Mouse (Mus musculus): Measurements from ENCODE around the gene Unc5b. TPM values are rescaled to one million over a fixed set of nuclear protein-coding genes. Genes with fewer than 3 reads are reported as not detected.

Gene Unc5b
- polyA plus RNA-seq, 1 experiment from 2014 or later, result 8.3 TPM

- Histone ChIP-seq H3K9ac (peak overlapping the region; percentile 19; the same call in 1 of the 2 replicates), H3K4me2 (replicated peaks) (peak overlapping the region; percentile 40), H3K4me1 (peaks cover 75% of the 10 kb centered on the region), H3K36me3 (no peaks in the 10 kb centered on the region), H3K27ac (peak overlapping the region; percentile 87), H3K4me3 (no peak overlapping the region), H3K27me3 (no peaks in the 10 kb centered on the region), H3K9me3 (no peaks in the 10 kb centered on the region)
- WGBS, result 12% methylated on average over 11 of the region's 11 CpGs
- ATAC-seq (ENCODE audit: low FRiP score, low read depth), result peak; percentile 76
These were observed 37.0 kb downstream of the Unc5b start for GRCm38 (mm10) chr10:60794374-60794773.

- ATAC-seq (ENCODE audit: low FRiP score, low read depth), result no peak
- 32% methylated on average over 11 of the region's 11 CpGs for WGBS
- Histone ChIP-seq H3K9me3 (no peaks in the 10 kb centered on the region), H3K27ac (0 out of 2 replicates have a peak overlapping the region, but pooled peaks have one; percentile 33), H3K4me2 (replicated peaks) (no peak overlapping the region), H3K27me3 (no peaks in the 10 kb centered on the region), H3K9ac (no peak overlapping the region; the same call in 1 of the 2 replicates), H3K4me1 (peaks cover 60% of the 10 kb centered on the region), H3K4me3 (no peak overlapping the region), H3K36me3 (no peaks in the 10 kb centered on the region)
These were observed 38.5 kb downstream of the Unc5b start for GRCm38 (mm10) chr10:60792841-60793240.

DNA sequence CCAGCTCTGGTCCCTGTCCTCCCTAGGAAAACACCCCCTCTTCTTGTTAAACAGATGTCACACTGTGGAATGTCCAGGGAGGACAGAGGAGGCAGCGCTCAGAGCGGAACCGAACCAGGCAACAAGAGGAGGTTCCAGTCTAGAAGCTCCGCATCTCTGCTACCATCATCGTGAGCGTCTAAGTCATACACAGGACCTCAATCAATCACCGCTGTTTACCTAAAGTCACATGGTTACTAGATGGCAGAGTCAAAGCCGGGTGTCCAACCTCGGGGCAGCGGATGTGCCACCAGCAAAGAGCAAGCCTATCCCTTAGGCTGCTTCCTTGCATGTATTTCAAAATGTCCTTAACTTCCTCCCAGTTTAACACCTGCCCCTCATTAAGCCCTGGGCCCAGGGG, 39.0 kb downstream of the Unc5b start:
- no peak for ATAC-seq (ENCODE audit: low FRiP score, low read depth)
- Histone ChIP-seq H3K36me3 (no peaks in the 10 kb centered on the region), H3K27me3 (no peaks in the 10 kb centered on the region), H3K4me1 (peaks cover 58% of the 10 kb centered on the region), H3K4me3 (no peak overlapping the region), H3K9ac (no peak overlapping the region), H3K27ac (no peak overlapping the region), H3K4me2 (replicated peaks) (no peak overlapping the region), H3K9me3 (no peaks in the 10 kb centered on the region)
- 32% methylated on average over 10 of the region's 10 CpGs for WGBS

DNA sequence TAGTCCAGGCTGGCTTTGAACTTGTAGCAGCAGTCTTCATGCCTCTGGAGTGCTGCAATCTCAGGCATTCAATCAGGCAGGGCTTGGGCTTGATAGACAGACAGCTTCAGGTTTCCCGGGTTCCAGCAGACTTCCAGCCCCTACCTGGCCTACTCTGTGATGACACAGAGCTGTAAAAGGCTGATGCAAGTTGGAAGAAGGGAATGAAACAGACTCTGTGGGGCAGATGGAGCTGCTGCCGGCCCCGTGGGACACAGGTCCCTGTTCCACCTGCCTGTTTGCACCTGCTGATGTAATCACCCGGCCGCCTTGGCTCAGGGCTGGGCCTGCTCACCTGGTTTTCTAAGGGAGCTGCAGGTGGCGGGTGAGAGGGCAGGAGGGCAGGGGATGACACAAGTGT, 40.5 kb downstream of the Unc5b start:
- 76% methylated on average over 6 of the region's 6 CpGs for WGBS

GRCm38 (mm10) chr10:60787303-60788074, 43.9 kb downstream of the Unc5b start:
- H3K4me3 ChIP-seq, result no peak overlapping the region
- 0 out of 2 replicates have a peak overlapping the region, but pooled peaks have one; percentile 20 for H3K9ac ChIP-seq
- H3K4me1 ChIP-seq, result peaks cover 20% of the 10 kb centered on the region
- WGBS, result 84% methylated on average over 16 of the region's 16 CpGs
- no peaks in the 10 kb centered on the region for H3K36me3 ChIP-seq
- ATAC-seq (ENCODE audit: low FRiP score, low read depth), result no peak
- no peaks in the 10 kb centered on the region for H3K27me3 ChIP-seq
- no peaks in the 10 kb centered on the region for H3K9me3 ChIP-seq
- H3K27ac ChIP-seq, result no peak overlapping the region
- no peak overlapping the region for H3K4me2 ChIP-seq (replicated peaks)

More for the DNA sequence above, 40.5 kb downstream of the Unc5b start:
- ATAC-seq (ENCODE audit: low FRiP score, low read depth), result no peak
- no peak overlapping the region for H3K4me3 ChIP-seq
- no peaks in the 10 kb centered on the region for H3K36me3 ChIP-seq
- H3K27ac ChIP-seq, result no peak overlapping the region
- no peaks in the 10 kb centered on the region for H3K9me3 ChIP-seq
- H3K9ac ChIP-seq, result no peak overlapping the region
- no peak overlapping the region for H3K4me2 ChIP-seq (replicated peaks)
- peaks cover 44% of the 10 kb centered on the region for H3K4me1 ChIP-seq
- H3K27me3 ChIP-seq, result no peaks in the 10 kb centered on the region

- Histone ChIP-seq H3K4me1 (peaks cover 16% of the 10 kb centered on the region), H3K4me3 (no peak overlapping the region), H3K9me3 (no peaks in the 10 kb centered on the region), H3K27ac (no peak overlapping the region), H3K4me2 (replicated peaks) (no peak overlapping the region), H3K36me3 (peaks cover 1% of the 10 kb centered on the region; the same call in 1 of the 2 replicates), H3K9ac (no peak overlapping the region), H3K27me3 (no peaks in the 10 kb centered on the region)
- 43% methylated on average over 2 of the region's 2 CpGs for WGBS
- ATAC-seq (ENCODE audit: low FRiP score, low read depth), result no peak
These were observed 47.8 kb downstream of the Unc5b start for GRCm38 (mm10) chr10:60783608-60784007.

DNA sequence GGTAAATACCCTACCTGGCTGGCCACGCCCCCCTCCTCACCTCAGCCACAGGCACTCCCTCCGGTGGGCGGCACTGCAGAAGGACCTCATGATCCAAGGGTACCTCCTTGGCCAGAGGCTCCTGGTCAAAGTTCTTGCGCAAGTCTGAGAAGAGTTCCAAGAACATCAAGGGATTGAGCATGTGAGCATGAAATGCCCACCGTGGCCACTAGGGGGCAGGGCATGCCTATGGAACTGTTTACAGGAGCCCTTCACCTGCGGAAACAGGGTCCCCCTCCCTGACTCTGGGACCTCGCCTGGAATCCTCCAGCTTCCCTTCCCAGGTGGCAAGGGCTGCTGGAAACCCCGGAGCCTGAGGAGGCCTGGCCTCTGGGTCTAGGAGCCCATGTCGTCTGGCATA, 51.8 kb downstream of the Unc5b start:
- peaks cover 25% of the 10 kb centered on the region for H3K36me3 ChIP-seq
- no peak overlapping the region for H3K4me3 ChIP-seq
- H3K9me3 ChIP-seq, result no peaks in the 10 kb centered on the region
- no peaks in the 10 kb centered on the region for H3K27me3 ChIP-seq
- peaks cover 16% of the 10 kb centered on the region for H3K4me1 ChIP-seq
- H3K4me2 ChIP-seq (replicated peaks), result peak overlapping the region; percentile 38
- 14% methylated on average over 9 of the region's 9 CpGs for WGBS
- no peak overlapping the region for H3K27ac ChIP-seq
- H3K9ac ChIP-seq, result 0 out of 2 replicates have a peak overlapping the region, but pooled peaks have one; percentile 13
- peak; percentile 60 for ATAC-seq (ENCODE audit: low FRiP score, low read depth)

DNA sequence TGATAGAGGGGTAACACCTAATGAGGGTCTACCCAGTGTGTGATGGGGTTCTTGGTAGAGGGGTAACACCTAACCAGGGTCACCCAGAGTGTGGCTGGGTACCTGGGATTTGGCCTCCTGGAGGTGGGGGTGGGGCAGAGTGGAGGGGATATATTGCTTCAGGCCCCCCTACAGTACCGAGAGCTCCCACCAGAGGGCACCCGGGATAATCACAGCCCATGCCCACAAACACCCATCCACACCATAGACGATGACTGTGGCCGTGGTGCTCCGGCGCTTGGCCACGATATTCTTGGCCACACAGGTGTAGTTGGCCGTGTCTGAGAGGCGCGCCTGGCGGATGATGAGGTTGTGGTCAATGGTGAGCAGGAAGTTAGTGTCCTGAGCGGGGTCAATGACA, 52.8 kb downstream of the Unc5b start:
- no peak for ATAC-seq (ENCODE audit: low FRiP score, low read depth)
- WGBS, result 76% methylated on average over 12 of the region's 12 CpGs
- H3K27ac ChIP-seq, result no peak overlapping the region
- no peak overlapping the region for H3K4me3 ChIP-seq
- peaks cover 12% of the 10 kb centered on the region for H3K4me1 ChIP-seq
- H3K9me3 ChIP-seq, result no peaks in the 10 kb centered on the region
- no peaks in the 10 kb centered on the region for H3K27me3 ChIP-seq
- H3K4me2 ChIP-seq (replicated peaks), result no peak overlapping the region
- H3K9ac ChIP-seq, result no peak overlapping the region
- H3K36me3 ChIP-seq, result peaks cover 36% of the 10 kb centered on the region

- Histone ChIP-seq H3K9me3 (no peaks in the 10 kb centered on the region), H3K9ac (no peak overlapping the region), H3K36me3 (peaks cover 63% of the 10 kb centered on the region), H3K27ac (no peak overlapping the region), H3K4me2 (replicated peaks) (no peak overlapping the region), H3K4me3 (no peak overlapping the region), H3K27me3 (no peaks in the 10 kb centered on the region), H3K4me1 (peaks cover 11% of the 10 kb centered on the region; the same call in 1 of the 2 replicates)
- no peak for ATAC-seq (ENCODE audit: low FRiP score, low read depth)
- 76% methylated on average over 6 of the region's 6 CpGs for WGBS
These were observed 55.9 kb downstream of the Unc5b start for GRCm38 (mm10) chr10:60775473-60775872.

DNA sequence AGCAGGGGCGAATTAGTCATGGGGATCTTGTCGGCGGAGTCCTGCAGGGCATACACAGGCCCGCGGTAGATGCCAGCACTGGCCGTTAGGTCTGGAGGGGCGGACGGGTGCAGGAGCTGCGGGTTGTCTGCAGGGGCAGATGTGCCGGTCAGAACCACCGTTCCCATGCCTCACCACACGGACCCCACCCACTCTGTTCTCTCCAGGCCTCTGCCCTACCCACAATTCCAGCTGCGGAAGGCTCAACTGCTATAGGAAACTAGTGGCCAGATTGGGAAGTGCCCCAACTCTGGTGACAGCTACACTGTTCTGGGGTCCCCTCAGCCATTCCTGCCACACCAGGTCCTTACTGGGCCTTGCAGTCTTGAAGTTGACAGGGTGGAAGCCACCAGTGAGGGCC, 56.8 kb downstream of the Unc5b start:
- Histone ChIP-seq H3K4me3 (no peak overlapping the region), H3K9ac (no peak overlapping the region), H3K9me3 (no peaks in the 10 kb centered on the region), H3K4me2 (replicated peaks) (no peak overlapping the region), H3K27me3 (no peaks in the 10 kb centered on the region), H3K4me1 (peaks cover 4% of the 10 kb centered on the region; the same call in 1 of the 2 replicates), H3K36me3 (peaks cover 68% of the 10 kb centered on the region), H3K27ac (no peak overlapping the region)
- 94% methylated on average over 13 of the region's 13 CpGs for WGBS
- ATAC-seq (ENCODE audit: low FRiP score, low read depth), result no peak

- 55% methylated on average over 4 of the region's 4 CpGs for WGBS
- no peak for ATAC-seq (ENCODE audit: low FRiP score, low read depth)
- Histone ChIP-seq H3K27ac (no peak overlapping the region), H3K4me1 (peaks cover 4% of the 10 kb centered on the region; the same call in 1 of the 2 replicates), H3K27me3 (no peaks in the 10 kb centered on the region), H3K36me3 (peaks cover 78% of the 10 kb centered on the region), H3K4me3 (no peak overlapping the region), H3K9ac (0 out of 2 replicates have a peak overlapping the region, but pooled peaks have one; percentile 8), H3K9me3 (no peaks in the 10 kb centered on the region), H3K4me2 (replicated peaks) (no peak overlapping the region)
These were observed 60.5 kb downstream of the Unc5b start for GRCm38 (mm10) chr10:60770855-60771254.

GRCm38 (mm10) chr10:60768614-60769013, 62.8 kb downstream of the Unc5b start:
- Histone ChIP-seq H3K4me1 (peaks cover 4% of the 10 kb centered on the region; the same call in 1 of the 2 replicates), H3K4me3 (no peak overlapping the region), H3K9ac (no peak overlapping the region), H3K27me3 (no peaks in the 10 kb centered on the region), H3K9me3 (no peaks in the 10 kb centered on the region), H3K4me2 (replicated peaks) (no peak overlapping the region), H3K36me3 (peaks cover 72% of the 10 kb centered on the region), H3K27ac (no peak overlapping the region)
- ATAC-seq (ENCODE audit: low FRiP score, low read depth), result no peak
- WGBS, result 88% methylated on average over 7 of the region's 7 CpGs
